Mouse (Mus musculus): ENCODE measurements around the gene Clint1. TPM values are rescaled to one million over a fixed set of nuclear protein-coding genes. Genes with fewer than 3 reads are reported as not detected.
A peak's percentile ranks its signal among the peaks of the same experiment; 100 is the strongest.

Clint1 gene
- polyA plus RNA-seq, 1 experiment from 2014 or later, result 76.3 TPM

GRCm38 (mm10) chr11:45881683-45882068 is 29.8 kb downstream of the Clint1 start:
- ChIA-PET CTCF (interaction anchor here (0.7 to 2.3 kb wide), 25 partner anchors 8 to 1296 kb away, joined by 3 to 14 read pairs (median 4); no protein-coding TSS in a partner anchor), POLR2A (interaction anchor here (0.6 to 0.7 kb wide), 5 partner anchors 8 to 1340 kb away, joined by 3 to 4 read pairs (median 3); no protein-coding TSS in a partner anchor)
- no peaks in the 10 kb centered on the region for H3K27me3 ChIP-seq
- in situ Hi-C loops (cut with MboI; ENCODE audit: low pct_unique_long_range_greater_than_20kb), result loop anchor here (5.0 to 10.0 kb wide), 3 partner anchors 79 to 1287 kb away; no protein-coding TSS in a partner anchor
- DNase-seq (ENCODE audit: low read depth, low spot score), result no peak
- TF ChIP-seq CTCF (IDR thresholded peaks at IDR 0.05), result no peak
- ATAC-seq, result no peak

GRCm38 (mm10) chr11:45883270-45883931 is 31.6 kb downstream of the Clint1 start:
- in situ Hi-C loops (cut with MboI; ENCODE audit: low pct_unique_long_range_greater_than_20kb), result loop anchor here (5.0 to 10.0 kb wide), 3 partner anchors 81 to 1289 kb away; no protein-coding TSS in a partner anchor
- ATAC-seq (no peak), DNase-seq (ENCODE audit: low read depth, low spot score) (no peak)
- H3K27me3 ChIP-seq, result no peaks in the 10 kb centered on the region
- POLR2A ChIA-PET, result interaction anchor here (0.9 kb wide), 1 partner anchor 45 kb away, joined by 3 read pairs; no protein-coding TSS in a partner anchor
- CTCF ChIA-PET, result interaction anchor here (0.8 to 4.0 kb wide), 10 partner anchors 10 to 147 kb away, joined by 3 to 15 read pairs (median 4); no protein-coding TSS in a partner anchor
- TF ChIP-seq CTCF (IDR thresholded peaks at IDR 0.05), result no peak

- H3K27me3 ChIP-seq, result no peaks in the 10 kb centered on the region
- in situ Hi-C loops (cut with MboI; ENCODE audit: low pct_unique_long_range_greater_than_20kb), result loop anchor here (5.0 to 10.0 kb wide), 3 partner anchors 82 to 1289 kb away; no protein-coding TSS in a partner anchor
- TF ChIP-seq CTCF (IDR thresholded peaks at IDR 0.05), result peak; percentile 65
- DNase-seq (ENCODE audit: low read depth, low spot score) (no peak), ATAC-seq (no peak)
- ChIA-PET POLR2A (interaction anchor here (0.9 kb wide), 1 partner anchor 46 kb away, joined by 3 read pairs; no protein-coding TSS in a partner anchor), CTCF (interaction anchor here (0.8 to 4.0 kb wide), 10 partner anchors 11 to 147 kb away, joined by 3 to 15 read pairs (median 4); no protein-coding TSS in a partner anchor)
Observed at GRCm38 (mm10) chr11:45884029-45884428, 32.2 kb downstream of the Clint1 start.

GRCm38 (mm10) chr11:45885606-45886230 is 33.9 kb downstream of the Clint1 start:
- in situ Hi-C loops (cut with MboI; ENCODE audit: low pct_unique_long_range_greater_than_20kb), result loop anchor here (10.0 kb wide), 2 partner anchors 141 to 1291 kb away; no protein-coding TSS in a partner anchor
- POLR2A ChIA-PET, result no interaction called here
- ATAC-seq (no peak), DNase-seq (ENCODE audit: low read depth, low spot score) (no peak)
- no peak for TF ChIP-seq CTCF (IDR thresholded peaks at IDR 0.05)
- no peaks in the 10 kb centered on the region for H3K27me3 ChIP-seq
- CTCF ChIA-PET, result interaction anchor here (0.9 to 4.0 kb wide), 6 partner anchors 9 to 134 kb away, joined by 3 to 15 read pairs (median 6); no protein-coding TSS in a partner anchor

GRCm38 (mm10) chr11:45886596-45886995 is 34.7 kb downstream of the Clint1 start:
- ATAC-seq, result no peak
- CTCF ChIA-PET, result interaction anchor here (0.9 to 4.0 kb wide), 4 partner anchors 10 to 135 kb away, joined by 3 to 12 read pairs (median 4); no protein-coding TSS in a partner anchor
- POLR2A ChIA-PET, result no interaction called here
- TF ChIP-seq CTCF (IDR thresholded peaks at IDR 0.05), result no peak
- in situ Hi-C loops (cut with MboI; ENCODE audit: low pct_unique_long_range_greater_than_20kb), result loop anchor here (10.0 kb wide), 2 partner anchors 142 to 1292 kb away; no protein-coding TSS in a partner anchor
- no peaks in the 10 kb centered on the region for H3K27me3 ChIP-seq
- no peak for DNase-seq (ENCODE audit: low read depth, low spot score)

GRCm38 (mm10) chr11:45888471-45889030 is 36.7 kb downstream of the Clint1 start:
- H3K27me3 ChIP-seq, result no peaks in the 10 kb centered on the region
- DNase-seq (ENCODE audit: low read depth, low spot score) (no peak), ATAC-seq (no peak)
- CTCF ChIA-PET, result interaction anchor here (1.7 kb wide), 1 partner anchor 38 kb away, joined by 7 read pairs; no protein-coding TSS in a partner anchor
- no peak for TF ChIP-seq CTCF (IDR thresholded peaks at IDR 0.05)
- in situ Hi-C loops (cut with MboI; ENCODE audit: low pct_unique_long_range_greater_than_20kb), result loop anchor here (10.0 kb wide), 2 partner anchors 144 to 1294 kb away; no protein-coding TSS in a partner anchor
- POLR2A ChIA-PET, result no interaction called here

GRCm38 (mm10) chr11:45889981-45890380 is 38.1 kb downstream of the Clint1 start:
- POLR2A ChIA-PET, result interaction anchor here (0.6 kb wide), 1 partner anchor 9 kb away, joined by 4 read pairs; no protein-coding TSS in a partner anchor
- ATAC-seq, result no peak
- in situ Hi-C loops (cut with MboI; ENCODE audit: low pct_unique_long_range_greater_than_20kb), result loop anchor here (10.0 kb wide), 2 partner anchors 145 to 1295 kb away; no protein-coding TSS in a partner anchor
- CTCF ChIA-PET, result interaction anchor here (1.0 to 1.7 kb wide), 3 partner anchors 8 to 36 kb away, joined by 4 to 7 read pairs (median 5); no protein-coding TSS in a partner anchor
- H3K27me3 ChIP-seq, result no peaks in the 10 kb centered on the region
- no peak for TF ChIP-seq CTCF (IDR thresholded peaks at IDR 0.05)
- DNase-seq (ENCODE audit: low read depth, low spot score), result no peak

- in situ Hi-C loops (cut with MboI; ENCODE audit: low pct_unique_long_range_greater_than_20kb), result no loop called here
- no peak for TF ChIP-seq CTCF (IDR thresholded peaks at IDR 0.05)
- ATAC-seq (no peak), DNase-seq (ENCODE audit: low read depth, low spot score) (no peak)
- no peaks in the 10 kb centered on the region for H3K27me3 ChIP-seq
- CTCF ChIA-PET, result interaction anchor here (1.2 to 1.7 kb wide), 2 partner anchors 8 to 36 kb away, joined by 4 to 7 read pairs; no protein-coding TSS in a partner anchor
- POLR2A ChIA-PET, result no interaction called here
Observed at GRCm38 (mm10) chr11:45890423-45890822, 38.6 kb downstream of the Clint1 start.

GRCm38 (mm10) chr11:45892861-45893360 is 41.1 kb downstream of the Clint1 start:
- CTCF ChIA-PET, result no interaction called here
- ATAC-seq (no peak), DNase-seq (ENCODE audit: low read depth, low spot score) (no peak)
- in situ Hi-C loops (cut with MboI; ENCODE audit: low pct_unique_long_range_greater_than_20kb), result no loop called here
- POLR2A ChIA-PET, result no interaction called here
- TF ChIP-seq CTCF (IDR thresholded peaks at IDR 0.05), result no peak
- no peaks in the 10 kb centered on the region for H3K27me3 ChIP-seq

- ChIA-PET CTCF (interaction anchor here (1.4 to 1.9 kb wide), 2 partner anchors 11 to 99 kb away, joined by 3 to 6 read pairs; no protein-coding TSS in a partner anchor), POLR2A (no interaction called here)
- in situ Hi-C loops (cut with MboI; ENCODE audit: low pct_unique_long_range_greater_than_20kb), result no loop called here
- no peak for DNase-seq (ENCODE audit: low read depth, low spot score)
- TF ChIP-seq CTCF (IDR thresholded peaks at IDR 0.05), result no peak
- H3K27me3 ChIP-seq, result no peaks in the 10 kb centered on the region
- no peak for ATAC-seq
Observed at GRCm38 (mm10) chr11:45897392-45897791, 45.5 kb downstream of the Clint1 start.
